Mouse (Mus musculus): Measurements from ENCODE around the gene Nphp3.
A peak's percentile ranks its signal among the peaks of the same experiment; 100 is the strongest.

DNA sequence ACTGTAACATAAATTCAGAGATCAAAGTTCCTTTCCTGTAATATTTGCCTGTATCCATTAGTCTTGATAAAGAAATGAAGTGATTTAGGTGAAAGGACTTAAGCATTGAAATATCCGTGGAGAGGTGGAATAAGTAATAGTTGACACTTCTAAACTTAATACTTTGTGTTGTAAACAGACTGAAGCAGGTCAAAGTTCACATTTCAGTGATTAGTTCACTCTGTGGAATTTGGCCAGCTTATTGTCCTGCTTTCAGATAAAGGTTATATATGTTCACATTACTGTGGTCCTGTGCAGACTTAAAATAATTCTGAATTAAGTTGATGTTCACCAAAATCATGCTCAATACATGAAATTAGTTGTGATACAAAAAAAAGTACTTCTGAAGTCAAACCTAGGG lies 62.2 kb downstream of the Nphp3 start:
- no peak for TF ChIP-seq CTCF (IDR thresholded peaks at IDR 0.05; ENCODE audit: low read depth)
- TF ChIP-seq EP300 (IDR thresholded peaks at IDR 0.05; ENCODE audit: low read depth) = peak; percentile 13; the same call in 1 of the 2 replicates
